Mouse (Mus musculus) central nervous system, embryonic 18 days (tissue): Measurements from ENCODE around the gene Tirap. TPM values are rescaled to one million over a fixed set of nuclear protein-coding genes. Genes with fewer than 3 reads are reported as not detected.

Experiments used
- polyA plus RNA-seq: library from polyadenylated mRNA; depleted of rRNA; stranded (reverse); fragments of >200 nt; gene quantifications from 2 replicates; pipeline ENCODE4 v1.2.3, GENCODE M21; 2012; rRNA removed

Tirap gene
- polyA plus RNA-seq, result 2.4 and 2.5 TPM in 2 replicates

GRCm38 (mm10) chr9:35199772-35200471 lies at the start of gene Tirap, which contains the start of gene Srpr:
Gene Tirap, minus strand, starts transcription at chr9:35200291.
Gene Srpr, plus strand, starts transcription at chr9:35200175.

GRCm38 (mm10) chr9:35210542-35211474 lies 10.7 kb upstream of the Tirap start, which contains the start of gene Foxred1:
Gene Foxred1, minus strand, starts transcription at chr9:35211055.

GRCm38 (mm10) chr9:35175251-35176123 lies 24.6 kb downstream of the Tirap start, which contains the start of gene Dcps:
Gene Dcps, minus strand, starts transcription at chr9:35176061.

Other genes starting within 250 kb of the Tirap start
- gene St3gal4, start 81.0 kb downstream of the Tirap start, polyA plus RNA-seq, result 3.5 and 4.2 TPM in 2 replicates
- gene Dcps, start 24.2 kb downstream of the Tirap start, polyA plus RNA-seq, result 57.9 and 60.0 TPM in 2 replicates
- 38.6 and 41.6 TPM in 2 replicates for gene Srpr, start 116 bp downstream of the Tirap start, polyA plus RNA-seq
- gene Foxred1, start 10.8 kb upstream of the Tirap start, polyA plus RNA-seq, result 54.7 and 63.6 TPM in 2 replicates
- gene Fam118b, start 67.5 kb upstream of the Tirap start, polyA plus RNA-seq, result 44.0 TPM in 2 replicates
- 13.3 and 15.2 TPM in 2 replicates for gene Rpusd4, start 67.6 kb upstream of the Tirap start, polyA plus RNA-seq
- gene Cdon, start 220.8 kb upstream of the Tirap start, polyA plus RNA-seq, result 11.3 and 11.8 TPM in 2 replicates